Mouse (Mus musculus) forebrain, embryonic 11.5 days (tissue): ENCODE measurements around the gene Hdac4. TPM values are rescaled to one million over a fixed set of nuclear protein-coding genes. Genes with fewer than 3 reads are reported as not detected.

Source experiments
- ATAC-seq: fragments of 200-750 bp; cut with Nextera tagmentation; replicated peaks from 2 replicates; pipeline ENCODE4 v1.8.0; 2017; ENCODE audit warnings: moderate TSS enrichment; ENCODE audit not compliant: low FRiP score
- DNase-seq: peaks from one replicate; pipeline ENCODE4 v3.0.0-alpha.2; 2017; ENCODE audit warnings: low spot score
- H3K27ac ChIP-seq: fragments of 300-500 bp; sonication (generic); 2 replicates; pipeline ENCODE4 v1.5.1; 2014; ENCODE audit warnings: low read depth, low read length
- H3K27me3 ChIP-seq: fragments of 300-500 bp; sonication (generic); 2 replicates; pipeline ENCODE4 v1.6.1; 2014; ENCODE audit warnings: mild to moderate bottlenecking, low read length, mixed read lengths; ENCODE audit not compliant: control insufficient read depth, insufficient read depth
- H3K36me3 ChIP-seq: fragments of 300-500 bp; sonication (generic); 2 replicates; pipeline ENCODE4 v1.6.1; 2014; ENCODE audit warnings: mild to moderate bottlenecking, low read length, moderate library complexity, mixed read lengths; ENCODE audit not compliant: control insufficient read depth, insufficient read depth
- H3K4me1 ChIP-seq: fragments of 300-500 bp; sonication (generic); replicated peaks from 2 replicates; pipeline ENCODE4 v1.6.1; 2014; ENCODE audit warnings: low read length, mixed read lengths; ENCODE audit not compliant: control insufficient read depth, insufficient read depth
- H3K4me2 ChIP-seq: fragments of 300-500 bp; sonication (generic); 2 replicates; pipeline ENCODE4 v1.6.1; 2014; ENCODE audit warnings: low read depth, mild to moderate bottlenecking, low read length, moderate library complexity, mixed read lengths; ENCODE audit not compliant: severe bottlenecking
- H3K4me3 ChIP-seq: fragments of 300-500 bp; sonication (generic); 2 replicates; pipeline ENCODE4 v1.5.1; 2014; ENCODE audit warnings: low read depth, low read length
- H3K9ac ChIP-seq: fragments of 300-500 bp; sonication (generic); 2 replicates; pipeline ENCODE4 v1.6.1; 2014; ENCODE audit warnings: low read length
- H3K9me3 ChIP-seq: fragments of 300-500 bp; sonication (generic); 2 replicates; pipeline ENCODE4 v1.6.1; 2016; ENCODE audit warnings: low read length, mixed read lengths; ENCODE audit not compliant: control insufficient read depth
- WGBS: fragments of 180-500 bp; shearing (Covaris S2); extraction: QIAGEN DNeasy Blood & Tissue Kit; methylation state at CpG from one replicate; pipeline ENCODE4 v1.1.7; 2014; 5-methylcytosine and 5-hydroxymethylcytosine counted together
- polyA plus RNA-seq: library from polyadenylated mRNA; unstranded; fragments of >200 nt; fragmentation: Nextera tagmentation; extraction: Ambion mirVana; gene quantifications from 2 replicates; pipeline ENCODE4 v1.2.1, GENCODE M21; 2014

Hdac4 gene
- polyA plus RNA-seq, 1 experiment from 2014 or later: 29.6 TPM

GRCm38 (mm10) chr1:91894286-91894685 is 301.2 kb downstream of the Hdac4 start:
- Histone ChIP-seq H3K4me1 (no peaks in the 10 kb centered on the region), H3K27me3 (no peaks in the 10 kb centered on the region), H3K9me3 (no peaks in the 10 kb centered on the region), H3K4me3 (no peak overlapping the region), H3K36me3 (no peaks in the 10 kb centered on the region), H3K4me2 (no peak overlapping the region), H3K27ac (no peak overlapping the region), H3K9ac (no peak overlapping the region)
- 88% methylated on average over 5 of the region's 5 CpGs for WGBS
- ATAC-seq (no peak), DNase-seq (no peak)

- no peak overlapping the region for H3K4me2 ChIP-seq
- no peak overlapping the region for H3K27ac ChIP-seq
- no peaks in the 10 kb centered on the region for H3K9me3 ChIP-seq
- no peak overlapping the region for H3K4me3 ChIP-seq
- H3K4me1 ChIP-seq: no peaks in the 10 kb centered on the region
- H3K27me3 ChIP-seq: no peaks in the 10 kb centered on the region
- no peak overlapping the region for H3K9ac ChIP-seq
- no peaks in the 10 kb centered on the region for H3K36me3 ChIP-seq
- WGBS: 96% methylated on average over 11 of the region's 11 CpGs
- no peak for ATAC-seq
- DNase-seq: no peak
Observed at GRCm38 (mm10) chr1:91893598-91893997, 301.9 kb downstream of the Hdac4 start.

DNA sequence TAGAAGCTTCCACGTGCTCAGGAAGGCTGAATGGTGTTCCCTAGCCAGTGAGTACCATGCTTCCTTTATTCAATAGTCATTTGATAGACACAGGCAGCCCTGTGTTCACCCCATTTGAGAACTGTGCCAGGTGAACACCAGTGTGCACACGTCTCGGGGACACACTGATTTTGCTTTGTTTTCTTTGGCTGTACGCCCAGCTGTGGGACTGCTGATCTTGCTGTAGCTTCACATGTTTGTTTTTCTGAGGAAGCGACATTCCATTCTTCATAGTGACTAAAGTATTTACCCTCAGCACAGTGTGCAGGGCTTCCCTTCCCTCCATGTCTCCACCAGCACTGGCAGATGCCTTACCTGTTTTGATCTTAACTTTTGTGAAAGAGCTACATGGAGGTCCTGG is 312.4 kb downstream of the Hdac4 start:
- DNase-seq: no peak
- no peak overlapping the region for H3K9ac ChIP-seq
- WGBS: 81% methylated on average over 5 of the region's 5 CpGs
- H3K4me1 ChIP-seq: no peaks in the 10 kb centered on the region
- H3K4me2 ChIP-seq: no peak overlapping the region
- no peaks in the 10 kb centered on the region for H3K9me3 ChIP-seq
- ATAC-seq: no peak
- H3K4me3 ChIP-seq: no peak overlapping the region
- no peak overlapping the region for H3K27ac ChIP-seq
- H3K27me3 ChIP-seq: no peaks in the 10 kb centered on the region
- no peaks in the 10 kb centered on the region for H3K36me3 ChIP-seq

GRCm38 (mm10) chr1:91880899-91881298 is 314.6 kb downstream of the Hdac4 start:
- no peak overlapping the region for H3K4me2 ChIP-seq
- WGBS: 85% methylated on average over 8 of the region's 8 CpGs
- no peak overlapping the region for H3K9ac ChIP-seq
- no peaks in the 10 kb centered on the region for H3K4me1 ChIP-seq
- no peak overlapping the region for H3K4me3 ChIP-seq
- DNase-seq (no peak), ATAC-seq (no peak)
- no peaks in the 10 kb centered on the region for H3K27me3 ChIP-seq
- no peaks in the 10 kb centered on the region for H3K9me3 ChIP-seq
- no peaks in the 10 kb centered on the region for H3K36me3 ChIP-seq
- H3K27ac ChIP-seq: no peak overlapping the region

DNA sequence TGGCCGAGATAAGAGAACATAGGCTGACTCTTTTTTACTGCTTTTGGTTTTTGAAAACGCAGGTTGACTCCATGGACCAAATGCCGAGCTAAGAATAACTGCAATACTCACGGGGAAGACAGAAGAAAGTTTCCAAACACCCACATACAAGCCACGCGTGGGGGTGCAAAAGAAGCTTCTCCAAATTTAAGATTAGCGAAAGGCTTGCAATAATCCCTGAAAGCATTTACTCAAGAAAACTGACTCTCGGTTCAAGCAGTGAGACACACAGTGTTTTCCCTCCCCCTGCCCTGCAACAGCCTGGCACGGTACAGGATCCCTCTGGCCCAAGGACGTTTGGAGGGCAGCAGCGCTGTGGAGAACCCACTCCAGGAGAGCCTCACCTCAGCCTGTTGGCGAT is 315.3 kb downstream of the Hdac4 start:
- Histone ChIP-seq H3K27ac (no peak overlapping the region), H3K9ac (no peak overlapping the region), H3K4me1 (no peaks in the 10 kb centered on the region), H3K36me3 (no peaks in the 10 kb centered on the region), H3K4me2 (no peak overlapping the region), H3K9me3 (no peaks in the 10 kb centered on the region), H3K4me3 (no peak overlapping the region), H3K27me3 (no peaks in the 10 kb centered on the region)
- DNase-seq (no peak), ATAC-seq (no peak)
- 91% methylated on average over 12 of the region's 12 CpGs for WGBS
